Mouse (Mus musculus): ENCODE measurements around the gene Gm9508. TPM values are rescaled to one million over a fixed set of nuclear protein-coding genes. Genes with fewer than 3 reads are reported as not detected.

Gm9508 gene
- polyA plus RNA-seq (2014; fragmentation: Illumina TruSeq; extraction: RNeasy Lipid Tissue Mini Kit (QIAGEN cat#74804); ENCODE audit: low read depth, low replicate concordance), result not detected

DNA sequence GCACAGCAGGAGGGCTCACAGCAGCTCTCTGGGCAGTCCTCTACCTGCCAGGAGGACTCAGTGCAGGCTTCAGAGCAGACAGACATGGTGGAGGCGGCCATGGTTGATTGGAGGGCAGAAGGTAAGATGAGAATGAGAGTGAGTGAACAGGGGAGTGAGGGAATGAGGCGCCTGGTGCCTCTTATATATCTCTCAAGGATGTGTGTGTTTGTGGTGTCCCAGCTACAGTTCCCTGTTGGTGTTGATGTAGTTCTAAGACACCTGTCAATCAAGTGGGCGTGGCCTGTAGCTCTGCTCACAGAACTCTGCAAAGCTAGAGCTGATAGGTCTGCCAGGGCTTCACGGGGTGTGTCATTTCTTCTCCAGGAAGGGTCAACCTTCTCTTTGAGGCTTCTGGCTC is at the start of gene Gm9508:
Gene Gm9508 (minus strand): TSS at position 101 of the 400 bp plus-strand sequence.

DNA sequence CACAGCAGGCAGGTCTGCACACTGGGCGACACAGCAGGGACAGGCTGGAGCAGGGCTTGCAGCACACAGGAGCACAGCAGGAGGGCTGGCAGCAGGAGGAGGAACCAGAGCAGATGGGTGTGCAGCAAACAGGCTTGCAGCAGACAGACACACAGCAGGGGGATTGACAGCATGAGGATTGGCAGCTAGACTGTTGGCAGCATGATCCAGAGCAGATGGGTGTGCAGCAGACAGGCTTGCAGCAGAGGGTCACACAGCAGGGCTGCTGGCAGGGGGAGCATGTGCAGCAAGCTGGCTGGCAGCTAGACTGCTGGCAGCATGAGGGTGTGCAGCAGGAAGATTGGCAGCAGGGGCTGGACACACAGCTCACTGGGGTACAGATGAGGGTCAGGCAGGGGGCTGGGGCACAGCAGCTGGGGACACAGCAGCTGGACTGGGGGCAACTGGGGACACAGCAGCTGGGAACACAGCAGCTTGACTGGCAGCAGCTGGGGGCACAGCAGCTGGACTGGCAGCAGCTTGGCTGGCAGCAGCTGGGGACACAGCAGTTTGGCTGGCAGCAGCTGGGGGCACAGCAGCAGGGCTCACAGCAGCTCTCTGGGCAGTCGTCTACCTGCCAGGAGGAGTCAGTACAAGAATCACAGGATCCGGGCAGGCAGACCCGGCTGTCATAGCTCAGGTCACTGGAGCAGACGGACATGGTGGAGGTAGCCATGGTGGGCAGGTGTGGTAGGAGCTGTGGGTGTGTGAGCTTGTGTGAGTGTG is 45.1 kb upstream of the Gm9508 start, which contains the start of gene Gm18596:
Gene Gm18596 (minus strand): TSS at position 715 of the 765 bp plus-strand sequence.

GRCm38 (mm10) chr10:77726186-77726585 is 29.2 kb upstream of the Gm9508 start, which contains the start of gene Gm10100:
TSS of gene Gm10100 (plus strand) at chr10:77726486.

DNA sequence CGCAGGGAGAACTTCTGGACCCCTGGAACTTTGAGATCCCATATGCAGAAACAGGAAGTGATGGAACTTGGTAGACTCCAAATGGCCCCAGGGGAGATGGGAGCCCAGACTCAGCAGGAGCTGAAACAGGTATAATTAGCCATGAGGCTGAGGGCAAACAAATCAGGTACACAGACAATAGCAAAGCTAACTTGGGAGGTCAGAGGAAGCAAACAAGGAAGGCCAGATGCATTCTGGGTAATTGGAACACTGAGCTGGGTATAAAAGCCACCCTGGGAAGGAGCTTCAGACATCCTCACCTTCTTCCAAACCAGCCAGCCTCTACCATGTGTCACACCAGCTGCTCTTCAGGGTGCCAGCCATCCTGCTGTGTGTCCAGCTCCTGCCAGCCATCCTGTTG is 23.3 kb upstream of the Gm9508 start, which contains the start of gene Krtap12-1:
Gene Krtap12-1 (plus strand): TSS at position 301 of the 400 bp plus-strand sequence.

GRCm38 (mm10) chr10:77715507-77715906 is 18.5 kb upstream of the Gm9508 start, which contains the start of gene Gm10142:
TSS of gene Gm10142 (plus strand) at chr10:77715807.

GRCm38 (mm10) chr10:77711157-77711556 is 14.1 kb upstream of the Gm9508 start, which contains the start of gene Gm10024:
TSS of gene Gm10024 (plus strand) at chr10:77711457.

GRCm38 (mm10) chr10:77706326-77706725 is 9.3 kb upstream of the Gm9508 start, which contains the start of gene Gm10272:
TSS of gene Gm10272 (plus strand) at chr10:77706626.

GRCm38 (mm10) chr10:77690356-77690807 is 6.7 kb downstream of the Gm9508 start, which contains the start of gene Gm19402:
TSS of gene Gm19402 (minus strand) at chr10:77690757.

GRCm38 (mm10) chr10:77685895-77686664 is 11.0 kb downstream of the Gm9508 start, which contains the start of gene Tspear:
TSS of gene Tspear (plus strand) at chr10:77686569.

Other genes starting within 250 kb of the Gm9508 start
- gene Fam207a, start 181.4 kb downstream of the Gm9508 start, polyA plus RNA-seq (2014; fragmentation: Illumina TruSeq; extraction: RNeasy Lipid Tissue Mini Kit (QIAGEN cat#74804); ENCODE audit: low read depth, low replicate concordance), result 1.1 TPM
- 0.28 TPM for gene Itgb2, start 167.0 kb downstream of the Gm9508 start, polyA plus RNA-seq (2014; fragmentation: Illumina TruSeq; extraction: RNeasy Lipid Tissue Mini Kit (QIAGEN cat#74804); ENCODE audit: low read depth, low replicate concordance)
- 229 TPM for gene Pttg1ip, start 115.5 kb downstream of the Gm9508 start, polyA plus RNA-seq (2014; fragmentation: Illumina TruSeq; extraction: RNeasy Lipid Tissue Mini Kit (QIAGEN cat#74804); ENCODE audit: low read depth, low replicate concordance)
- gene Sumo3, start 91.1 kb downstream of the Gm9508 start, polyA plus RNA-seq (2014; fragmentation: Illumina TruSeq; extraction: RNeasy Lipid Tissue Mini Kit (QIAGEN cat#74804); ENCODE audit: low read depth, low replicate concordance), result 77.9 TPM
- gene Gm49325, start 91.0 kb downstream of the Gm9508 start, polyA plus RNA-seq (2014; fragmentation: Illumina TruSeq; extraction: RNeasy Lipid Tissue Mini Kit (QIAGEN cat#74804); ENCODE audit: low read depth, low replicate concordance), result not detected
- 6.5 TPM for gene Ube2g2, start 75.0 kb downstream of the Gm9508 start, polyA plus RNA-seq (2014; fragmentation: Illumina TruSeq; extraction: RNeasy Lipid Tissue Mini Kit (QIAGEN cat#74804); ENCODE audit: low read depth, low replicate concordance)
- gene Tspear, start 10.7 kb downstream of the Gm9508 start, polyA plus RNA-seq (2014; fragmentation: Illumina TruSeq; extraction: RNeasy Lipid Tissue Mini Kit (QIAGEN cat#74804); ENCODE audit: low read depth, low replicate concordance), result not detected
- not detected for gene Gm19402, start 6.5 kb downstream of the Gm9508 start, polyA plus RNA-seq (2014; fragmentation: Illumina TruSeq; extraction: RNeasy Lipid Tissue Mini Kit (QIAGEN cat#74804); ENCODE audit: low read depth, low replicate concordance)
- gene Gm10272, start 9.4 kb upstream of the Gm9508 start, polyA plus RNA-seq (2014; fragmentation: Illumina TruSeq; extraction: RNeasy Lipid Tissue Mini Kit (QIAGEN cat#74804); ENCODE audit: low read depth, low replicate concordance), result not detected
- not detected for gene Gm10024, start 14.2 kb upstream of the Gm9508 start, polyA plus RNA-seq (2014; fragmentation: Illumina TruSeq; extraction: RNeasy Lipid Tissue Mini Kit (QIAGEN cat#74804); ENCODE audit: low read depth, low replicate concordance)
- not detected for gene Gm10142, start 18.6 kb upstream of the Gm9508 start, polyA plus RNA-seq (2014; fragmentation: Illumina TruSeq; extraction: RNeasy Lipid Tissue Mini Kit (QIAGEN cat#74804); ENCODE audit: low read depth, low replicate concordance)
- not detected for gene Krtap12-1, start 23.4 kb upstream of the Gm9508 start, polyA plus RNA-seq (2014; fragmentation: Illumina TruSeq; extraction: RNeasy Lipid Tissue Mini Kit (QIAGEN cat#74804); ENCODE audit: low read depth, low replicate concordance)
- gene Gm10100, start 29.3 kb upstream of the Gm9508 start, polyA plus RNA-seq (2014; fragmentation: Illumina TruSeq; extraction: RNeasy Lipid Tissue Mini Kit (QIAGEN cat#74804); ENCODE audit: low read depth, low replicate concordance), result not detected
- gene Gm18596, start 45.4 kb upstream of the Gm9508 start, polyA plus RNA-seq (2014; fragmentation: Illumina TruSeq; extraction: RNeasy Lipid Tissue Mini Kit (QIAGEN cat#74804); ENCODE audit: low read depth, low replicate concordance), result not detected
- not detected for gene Gm9736, start 54.1 kb upstream of the Gm9508 start, polyA plus RNA-seq (2014; fragmentation: Illumina TruSeq; extraction: RNeasy Lipid Tissue Mini Kit (QIAGEN cat#74804); ENCODE audit: low read depth, low replicate concordance)
- not detected for gene Gm3233, start 62.4 kb upstream of the Gm9508 start, polyA plus RNA-seq (2014; fragmentation: Illumina TruSeq; extraction: RNeasy Lipid Tissue Mini Kit (QIAGEN cat#74804); ENCODE audit: low read depth, low replicate concordance)
- gene Gm3238, start 74.1 kb upstream of the Gm9508 start, polyA plus RNA-seq (2014; fragmentation: Illumina TruSeq; extraction: RNeasy Lipid Tissue Mini Kit (QIAGEN cat#74804); ENCODE audit: low read depth, low replicate concordance), result not detected
- not detected for gene Gm7138, start 79.7 kb upstream of the Gm9508 start, polyA plus RNA-seq (2014; fragmentation: Illumina TruSeq; extraction: RNeasy Lipid Tissue Mini Kit (QIAGEN cat#74804); ENCODE audit: low read depth, low replicate concordance)
- not detected for gene Gm3250, start 85.3 kb upstream of the Gm9508 start, polyA plus RNA-seq (2014; fragmentation: Illumina TruSeq; extraction: RNeasy Lipid Tissue Mini Kit (QIAGEN cat#74804); ENCODE audit: low read depth, low replicate concordance)
- gene Gm7137, start 91.0 kb upstream of the Gm9508 start, polyA plus RNA-seq (2014; fragmentation: Illumina TruSeq; extraction: RNeasy Lipid Tissue Mini Kit (QIAGEN cat#74804); ENCODE audit: low read depth, low replicate concordance), result not detected
- not detected for gene Gm9639, start 97.8 kb upstream of the Gm9508 start, polyA plus RNA-seq (2014; fragmentation: Illumina TruSeq; extraction: RNeasy Lipid Tissue Mini Kit (QIAGEN cat#74804); ENCODE audit: low read depth, low replicate concordance)
- gene Gm19668, start 101.9 kb upstream of the Gm9508 start, polyA plus RNA-seq (2014; fragmentation: Illumina TruSeq; extraction: RNeasy Lipid Tissue Mini Kit (QIAGEN cat#74804); ENCODE audit: low read depth, low replicate concordance), result not detected
- gene Gm9507, start 114.6 kb upstream of the Gm9508 start, polyA plus RNA-seq (2014; fragmentation: Illumina TruSeq; extraction: RNeasy Lipid Tissue Mini Kit (QIAGEN cat#74804); ENCODE audit: low read depth, low replicate concordance), result not detected
- not detected for gene Gm2696, start 117.4 kb upstream of the Gm9508 start, polyA plus RNA-seq (2014; fragmentation: Illumina TruSeq; extraction: RNeasy Lipid Tissue Mini Kit (QIAGEN cat#74804); ENCODE audit: low read depth, low replicate concordance)
- gene Krtap10-4, start 129.9 kb upstream of the Gm9508 start, polyA plus RNA-seq (2014; fragmentation: Illumina TruSeq; extraction: RNeasy Lipid Tissue Mini Kit (QIAGEN cat#74804); ENCODE audit: low read depth, low replicate concordance), result not detected
- not detected for gene Krtap10-10, start 138.7 kb upstream of the Gm9508 start, polyA plus RNA-seq (2014; fragmentation: Illumina TruSeq; extraction: RNeasy Lipid Tissue Mini Kit (QIAGEN cat#74804); ENCODE audit: low read depth, low replicate concordance)
- gene Gm36176, start 149.6 kb upstream of the Gm9508 start, polyA plus RNA-seq (2014; fragmentation: Illumina TruSeq; extraction: RNeasy Lipid Tissue Mini Kit (QIAGEN cat#74804); ENCODE audit: low read depth, low replicate concordance), result not detected
- not detected for gene Gm10318, start 155.6 kb upstream of the Gm9508 start, polyA plus RNA-seq (2014; fragmentation: Illumina TruSeq; extraction: RNeasy Lipid Tissue Mini Kit (QIAGEN cat#74804); ENCODE audit: low read depth, low replicate concordance)
- gene Gm3285, start 164.7 kb upstream of the Gm9508 start, polyA plus RNA-seq (2014; fragmentation: Illumina TruSeq; extraction: RNeasy Lipid Tissue Mini Kit (QIAGEN cat#74804); ENCODE audit: low read depth, low replicate concordance), result not detected
- 2.5 TPM for gene Lrrc3, start 205.3 kb upstream of the Gm9508 start, polyA plus RNA-seq (2014; fragmentation: Illumina TruSeq; extraction: RNeasy Lipid Tissue Mini Kit (QIAGEN cat#74804); ENCODE audit: low read depth, low replicate concordance)

Measured in kidney, adult 10 weeks (tissue).